Mouse (Mus musculus): ENCODE data around the gene Olfr143. TPM values are rescaled to one million over a fixed set of nuclear protein-coding genes. Genes with fewer than 3 reads are reported as not detected.

The Olfr143 gene
- not detected in 2 replicates for polyA plus RNA-seq (2015; fragmentation: Nextera tagmentation; extraction: Ambion mirVana)

- no peak within 1 kb of the TSS for H3K4me3 ChIP-seq
- no peak for ATAC-seq (ENCODE audit: low FRiP score)
- no peaks in the 10 kb centered on the region for H3K27me3 ChIP-seq
Observed at GRCm38 (mm10) chr9:38252474-38252873, at the start of gene Olfr143. Gene Olfr143 (plus strand): TSS chr9:38252774.

DNA sequence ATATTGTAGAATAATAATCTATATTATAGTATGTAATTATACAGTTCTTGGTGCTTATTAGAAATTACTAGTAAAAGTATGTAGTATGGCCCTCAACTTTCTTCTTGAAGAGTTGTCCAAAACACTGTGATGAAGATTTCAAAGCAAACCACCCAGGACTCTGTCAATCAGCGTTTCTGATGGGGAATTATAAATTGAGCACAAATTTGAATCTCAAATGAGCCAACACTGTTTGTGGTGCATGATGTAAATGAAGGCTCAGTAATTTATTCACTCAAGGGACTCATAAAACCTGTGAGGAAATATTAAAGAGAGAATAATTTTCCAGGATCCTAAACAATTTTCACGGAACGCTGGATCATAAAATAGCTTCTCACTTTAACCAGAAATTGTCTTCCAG lies 44.5 kb upstream of the Olfr143 start, which contains the start of gene Olfr893:
Gene Olfr893 (plus strand): TSS at position 301 of the 400 bp plus-strand sequence.
- Histone ChIP-seq H3K36me3 (no peaks in the 10 kb centered on the region), H3K4me1 (replicated peaks) (no peaks in the 10 kb centered on the region), H3K27ac (no peak within 1 kb of the TSS), H3K4me3 (no peak within 1 kb of the TSS), H3K9ac (no peak within 1 kb of the TSS), H3K9me3 (no peaks in the 10 kb centered on the region), H3K4me2 (no peak within 1 kb of the TSS), H3K27me3 (no peaks in the 10 kb centered on the region)
- no peak for ATAC-seq (ENCODE audit: low FRiP score)
- WGBS, result 74% methylated on average over 3 of the region's 3 CpGs

More at GRCm38 (mm10) chr9:38252474-38252873, at the start of gene Olfr143:
- Histone ChIP-seq H3K27ac (no peak within 1 kb of the TSS), H3K4me2 (no peak within 1 kb of the TSS), H3K9me3 (no peaks in the 10 kb centered on the region), H3K36me3 (no peaks in the 10 kb centered on the region), H3K9ac (no peak within 1 kb of the TSS), H3K4me1 (replicated peaks) (no peaks in the 10 kb centered on the region)

- ATAC-seq (ENCODE audit: low FRiP score), result no peak
- H3K9ac ChIP-seq, result no peak within 1 kb of the TSS
Observed at GRCm38 (mm10) chr9:38217755-38218154, 34.8 kb upstream of the Olfr143 start, which contains the start of gene Olfr894. Gene Olfr894 (plus strand): TSS chr9:38218055.

DNA sequence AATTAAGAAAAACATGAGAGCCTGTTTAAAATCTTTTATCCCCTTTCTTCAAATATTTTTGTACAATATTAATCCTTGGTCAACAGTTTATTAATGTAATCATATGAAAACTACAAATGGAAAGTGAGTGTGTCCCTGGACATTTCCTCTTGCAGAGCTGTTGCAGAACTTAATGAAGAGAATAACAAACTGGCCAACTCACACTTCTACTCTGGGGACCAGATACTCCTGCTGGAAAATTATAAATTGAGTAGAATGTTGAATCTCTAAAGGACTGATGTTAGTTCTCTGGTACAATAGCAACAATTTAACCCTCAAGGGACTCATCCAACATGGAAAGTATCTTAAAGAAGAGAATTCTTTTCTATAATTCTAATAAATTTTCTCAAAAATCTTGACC lies 15.0 kb downstream of the Olfr143 start, which contains the start of gene Olfr895:
Gene Olfr895 (plus strand): TSS at position 301 of the 400 bp plus-strand sequence.
- Histone ChIP-seq H3K4me3 (no peak within 1 kb of the TSS), H3K4me2 (no peak within 1 kb of the TSS), H3K9me3 (no peaks in the 10 kb centered on the region), H3K36me3 (no peaks in the 10 kb centered on the region), H3K27ac (no peak within 1 kb of the TSS), H3K4me1 (replicated peaks) (no peaks in the 10 kb centered on the region), H3K27me3 (no peaks in the 10 kb centered on the region), H3K9ac (no peak within 1 kb of the TSS)
- no peak for ATAC-seq (ENCODE audit: low FRiP score)

More at GRCm38 (mm10) chr9:38217755-38218154, 34.8 kb upstream of the Olfr143 start, which contains the start of gene Olfr894:
- Histone ChIP-seq H3K27me3 (no peaks in the 10 kb centered on the region), H3K4me1 (replicated peaks) (no peaks in the 10 kb centered on the region), H3K4me2 (no peak within 1 kb of the TSS), H3K4me3 (no peak within 1 kb of the TSS), H3K9me3 (no peaks in the 10 kb centered on the region), H3K36me3 (no peaks in the 10 kb centered on the region), H3K27ac (no peak within 1 kb of the TSS)

DNA sequence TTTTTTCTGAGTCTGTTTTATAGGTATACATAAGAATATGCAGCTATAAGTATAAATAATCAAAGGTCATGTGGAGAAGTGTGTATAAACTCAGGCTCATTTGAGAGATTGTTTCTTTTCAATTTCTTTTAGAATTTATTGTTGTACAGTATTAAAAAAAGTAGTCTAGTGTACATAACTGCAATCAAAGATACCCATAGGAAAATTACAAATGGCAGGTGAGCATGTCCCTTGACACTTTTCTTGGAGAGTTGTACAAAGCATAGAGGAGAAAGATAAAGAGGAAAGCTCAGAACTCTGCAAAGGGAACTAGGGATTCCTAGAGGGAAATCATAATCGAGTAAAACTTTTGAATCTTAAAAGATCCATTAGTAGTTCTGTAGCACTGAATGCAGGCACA lies 38.2 kb downstream of the Olfr143 start, which contains the start of gene Olfr896-ps1:
Gene Olfr896-ps1 (plus strand): TSS at position 301 of the 400 bp plus-strand sequence.
- no peak within 1 kb of the TSS for H3K4me3 ChIP-seq
- H3K4me1 ChIP-seq (replicated peaks), result no peaks in the 10 kb centered on the region
- no peaks in the 10 kb centered on the region for H3K27me3 ChIP-seq
- 95% methylated on average over 1 of the region's 1 CpGs for WGBS
- no peaks in the 10 kb centered on the region for H3K36me3 ChIP-seq
- no peaks in the 10 kb centered on the region for H3K9me3 ChIP-seq
- H3K27ac ChIP-seq, result no peak within 1 kb of the TSS
- ATAC-seq (ENCODE audit: low FRiP score), result no peak
- H3K9ac ChIP-seq, result no peak within 1 kb of the TSS
- H3K4me2 ChIP-seq, result no peak within 1 kb of the TSS

Other genes with a start within 250 kb of the Olfr143 start
- not detected in 2 replicates for gene Olfr883, start 227.0 kb upstream of the Olfr143 start, polyA plus RNA-seq (2015; fragmentation: Nextera tagmentation; extraction: Ambion mirVana)
- gene Olfr884, start 206.2 kb upstream of the Olfr143 start, polyA plus RNA-seq (2015; fragmentation: Nextera tagmentation; extraction: Ambion mirVana), result not detected in 2 replicates
- not detected in 2 replicates for gene Olfr885, start 191.5 kb upstream of the Olfr143 start, polyA plus RNA-seq (2015; fragmentation: Nextera tagmentation; extraction: Ambion mirVana)
- gene Olfr887, start 168.7 kb upstream of the Olfr143 start, polyA plus RNA-seq (2015; fragmentation: Nextera tagmentation; extraction: Ambion mirVana), result not detected in 2 replicates
- not detected in 2 replicates for gene Olfr888, start 144.6 kb upstream of the Olfr143 start, polyA plus RNA-seq (2015; fragmentation: Nextera tagmentation; extraction: Ambion mirVana)
- gene Olfr889, start 137.6 kb upstream of the Olfr143 start, polyA plus RNA-seq (2015; fragmentation: Nextera tagmentation; extraction: Ambion mirVana), result 0.06 and 0.08 TPM in 2 replicates
- gene Olfr890, start 110.3 kb upstream of the Olfr143 start, polyA plus RNA-seq (2015; fragmentation: Nextera tagmentation; extraction: Ambion mirVana), result not detected in 2 replicates
- not detected in 2 replicates for gene Olfr891, start 72.0 kb upstream of the Olfr143 start, polyA plus RNA-seq (2015; fragmentation: Nextera tagmentation; extraction: Ambion mirVana)
- gene Olfr893, start 44.4 kb upstream of the Olfr143 start, polyA plus RNA-seq (2015; fragmentation: Nextera tagmentation; extraction: Ambion mirVana), result not detected in 2 replicates
- gene Olfr894, start 34.7 kb upstream of the Olfr143 start, polyA plus RNA-seq (2015; fragmentation: Nextera tagmentation; extraction: Ambion mirVana), result not detected in 2 replicates
- gene Olfr895, start 15.1 kb downstream of the Olfr143 start, polyA plus RNA-seq (2015; fragmentation: Nextera tagmentation; extraction: Ambion mirVana), result not detected in 2 replicates
- not detected in 2 replicates for gene Olfr896-ps1, start 38.3 kb downstream of the Olfr143 start, polyA plus RNA-seq (2015; fragmentation: Nextera tagmentation; extraction: Ambion mirVana)
- gene Olfr25, start 76.3 kb downstream of the Olfr143 start, polyA plus RNA-seq (2015; fragmentation: Nextera tagmentation; extraction: Ambion mirVana), result not detected in 2 replicates
- not detected in 2 replicates for gene Olfr898, start 95.6 kb downstream of the Olfr143 start, polyA plus RNA-seq (2015; fragmentation: Nextera tagmentation; extraction: Ambion mirVana)
- gene Olfr250, start 114.1 kb downstream of the Olfr143 start, polyA plus RNA-seq (2015; fragmentation: Nextera tagmentation; extraction: Ambion mirVana), result not detected in 2 replicates
- gene Olfr251, start 124.3 kb downstream of the Olfr143 start, polyA plus RNA-seq (2015; fragmentation: Nextera tagmentation; extraction: Ambion mirVana), result not detected in 2 replicates
- gene Olfr147, start 148.9 kb downstream of the Olfr143 start, polyA plus RNA-seq (2015; fragmentation: Nextera tagmentation; extraction: Ambion mirVana), result not detected in 2 replicates
- gene Olfr901, start 176.7 kb downstream of the Olfr143 start, polyA plus RNA-seq (2015; fragmentation: Nextera tagmentation; extraction: Ambion mirVana), result not detected in 2 replicates
- not detected in 2 replicates for gene Olfr902, start 194.9 kb downstream of the Olfr143 start, polyA plus RNA-seq (2015; fragmentation: Nextera tagmentation; extraction: Ambion mirVana)
- not detected in 2 replicates for gene Olfr904, start 210.4 kb downstream of the Olfr143 start, polyA plus RNA-seq (2015; fragmentation: Nextera tagmentation; extraction: Ambion mirVana)
- gene Olfr905, start 218.3 kb downstream of the Olfr143 start, polyA plus RNA-seq (2015; fragmentation: Nextera tagmentation; extraction: Ambion mirVana), result not detected in 2 replicates
- gene Olfr906, start 234.3 kb downstream of the Olfr143 start, polyA plus RNA-seq (2015; fragmentation: Nextera tagmentation; extraction: Ambion mirVana), result not detected in 2 replicates
- gene Olfr907, start 243.0 kb downstream of the Olfr143 start, polyA plus RNA-seq (2015; fragmentation: Nextera tagmentation; extraction: Ambion mirVana), result not detected in 2 replicates

All from hindbrain, embryonic 13.5 days (tissue).